Mouse (Mus musculus) heart, postnatal 0 days (tissue): ENCODE data around the gene Tmcc1.

Source experiments
- CTCF ChIP-seq: IDR thresholded peaks from 2 replicates; pipeline ENCODE4 v1.5.1; 2016; ENCODE audit warnings: antibody characterized with exemption, control low read depth, low read depth
- EP300 ChIP-seq: IDR thresholded peaks from 2 replicates; pipeline ENCODE4 v1.6.1; 2016; ENCODE audit warnings: antibody characterized with exemption, low read depth

- TF ChIP-seq CTCF (no peak), EP300 (no peak)
These were observed 136.5 kb downstream of the Tmcc1 start for GRCm38 (mm10) chr6:116056676-116057264.
